Mouse (Mus musculus): ENCODE data around the gene Amfr. TPM values are rescaled to one million over a fixed set of nuclear protein-coding genes. Genes with fewer than 3 reads are reported as not detected.

Amfr gene
- polyA plus RNA-seq, 1 experiment from 2014 or later = 63.1 TPM

- H3K27ac ChIP-seq (replicated peaks in 1 of 2; ENCODE audit: control insufficient read depth in 1 of 2, insufficient read depth in 1 of 2, low read depth in 2 of 2, low read length in 2 of 2) = peak overlapping the region; percentile 15 to 56; a peak in 2 of 4 replicates
- 27% methylated on average over 4 of the region's 4 CpGs for WGBS
- no peak overlapping the region for H3K9ac ChIP-seq (ENCODE audit: low read length)
- no peaks in the 10 kb centered on the region for H3K36me3 ChIP-seq (ENCODE audit: control insufficient read depth, insufficient read depth, low read length)
- ATAC-seq (ENCODE audit: insufficient number of reproducible peaks, insufficient read depth, low FRiP score, low read depth) = no peak
- no peak overlapping the region for H3K4me3 ChIP-seq (ENCODE audit: control insufficient read depth in 1 of 2, insufficient read depth in 1 of 2, low read depth in 1 of 2, low read length in 2 of 2)
- no peaks in the 10 kb centered on the region for H3K9me3 ChIP-seq (ENCODE audit: control insufficient read depth, low read length)
- no peaks in the 10 kb centered on the region for H3K27me3 ChIP-seq (ENCODE audit: control insufficient read depth, insufficient read depth, low read length)
- H3K4me2 ChIP-seq (ENCODE audit: low read length) = peak overlapping the region; percentile 20
- peaks cover 19 to 21% of the 10 kb centered on the region in 2 experiments for H3K4me1 ChIP-seq (ENCODE audit: control insufficient read depth in 2 of 2, insufficient read depth in 2 of 2, low read length in 2 of 2)
Observed at GRCm38 (mm10) chr8:93941636-93942054, 71.0 kb downstream of the Amfr start.

- H3K4me3 ChIP-seq (ENCODE audit: control insufficient read depth in 1 of 2, insufficient read depth in 1 of 2, low read depth in 1 of 2, low read length in 2 of 2) = no peak overlapping the region
- H3K4me2 ChIP-seq (ENCODE audit: low read length) = peak overlapping the region; percentile 20
- H3K9me3 ChIP-seq (ENCODE audit: control insufficient read depth, low read length) = no peaks in the 10 kb centered on the region
- H3K27ac ChIP-seq (replicated peaks in 1 of 2; ENCODE audit: control insufficient read depth in 1 of 2, insufficient read depth in 1 of 2, low read depth in 2 of 2, low read length in 2 of 2) = peak overlapping the region; percentile 15 to 56; a peak in 3 of 4 replicates
- ATAC-seq (ENCODE audit: insufficient number of reproducible peaks, insufficient read depth, low FRiP score, low read depth) = no peak
- H3K9ac ChIP-seq (ENCODE audit: low read length) = peak overlapping the region; percentile 21; the same call in 1 of the 2 replicates
- H3K27me3 ChIP-seq (ENCODE audit: control insufficient read depth, insufficient read depth, low read length) = no peaks in the 10 kb centered on the region
- H3K4me1 ChIP-seq (ENCODE audit: control insufficient read depth in 2 of 2, insufficient read depth in 2 of 2, low read length in 2 of 2) = peaks cover 17 to 20% of the 10 kb centered on the region in 2 experiments
- 28% methylated on average over 11 of the region's 11 CpGs for WGBS
- no peaks in the 10 kb centered on the region for H3K36me3 ChIP-seq (ENCODE audit: control insufficient read depth, insufficient read depth, low read length)
Observed at GRCm38 (mm10) chr8:93940542-93941423, 71.9 kb downstream of the Amfr start.

- Histone ChIP-seq H3K27me3 (ENCODE audit: control insufficient read depth, insufficient read depth, low read length) (no peaks in the 10 kb centered on the region), H3K4me2 (ENCODE audit: low read length) (no peak overlapping the region), H3K4me1 (ENCODE audit: control insufficient read depth in 2 of 2, insufficient read depth in 2 of 2, low read length in 2 of 2) (peaks cover 15 to 16% of the 10 kb centered on the region in 2 experiments), H3K9me3 (ENCODE audit: control insufficient read depth, low read length) (no peaks in the 10 kb centered on the region), H3K4me3 (ENCODE audit: control insufficient read depth in 1 of 2, insufficient read depth in 1 of 2, low read depth in 1 of 2, low read length in 2 of 2) (no peak overlapping the region), H3K9ac (ENCODE audit: low read length) (no peak overlapping the region), H3K36me3 (ENCODE audit: control insufficient read depth, insufficient read depth, low read length) (no peaks in the 10 kb centered on the region), H3K27ac (replicated peaks in 1 of 2; ENCODE audit: control insufficient read depth in 1 of 2, insufficient read depth in 1 of 2, low read depth in 2 of 2, low read length in 2 of 2) (no peak overlapping the region)
- WGBS = 66% methylated on average over 3 of the region's 3 CpGs
- ATAC-seq (ENCODE audit: insufficient number of reproducible peaks, insufficient read depth, low FRiP score, low read depth) = no peak
Observed at GRCm38 (mm10) chr8:93938193-93938592, 74.4 kb downstream of the Amfr start.

- Histone ChIP-seq H3K36me3 (ENCODE audit: control insufficient read depth, insufficient read depth, low read length) (no peaks in the 10 kb centered on the region), H3K27ac (replicated peaks in 1 of 2; ENCODE audit: control insufficient read depth in 1 of 2, insufficient read depth in 1 of 2, low read depth in 2 of 2, low read length in 2 of 2) (no peak overlapping the region), H3K9ac (ENCODE audit: low read length) (no peak overlapping the region), H3K9me3 (ENCODE audit: control insufficient read depth, low read length) (no peaks in the 10 kb centered on the region), H3K27me3 (ENCODE audit: control insufficient read depth, insufficient read depth, low read length) (no peaks in the 10 kb centered on the region), H3K4me1 (ENCODE audit: control insufficient read depth in 2 of 2, insufficient read depth in 2 of 2, low read length in 2 of 2) (no peaks in the 10 kb centered on the region), H3K4me2 (ENCODE audit: low read length) (no peak overlapping the region), H3K4me3 (ENCODE audit: control insufficient read depth in 1 of 2, insufficient read depth in 1 of 2, low read depth in 1 of 2, low read length in 2 of 2) (no peak overlapping the region)
- WGBS = 79% methylated on average over 2 of the region's 2 CpGs
- ATAC-seq (ENCODE audit: insufficient number of reproducible peaks, insufficient read depth, low FRiP score, low read depth) = no peak
Observed at GRCm38 (mm10) chr8:93933288-93933687, 79.4 kb downstream of the Amfr start.

- Histone ChIP-seq H3K9me3 (ENCODE audit: control insufficient read depth, low read length) (no peaks in the 10 kb centered on the region), H3K36me3 (ENCODE audit: control insufficient read depth, insufficient read depth, low read length) (no peaks in the 10 kb centered on the region), H3K9ac (ENCODE audit: low read length) (no peak overlapping the region), H3K27me3 (ENCODE audit: control insufficient read depth, insufficient read depth, low read length) (no peaks in the 10 kb centered on the region), H3K4me3 (ENCODE audit: control insufficient read depth in 1 of 2, insufficient read depth in 1 of 2, low read depth in 1 of 2, low read length in 2 of 2) (no peak overlapping the region), H3K4me1 (ENCODE audit: control insufficient read depth in 2 of 2, insufficient read depth in 2 of 2, low read length in 2 of 2) (no peaks in the 10 kb centered on the region), H3K27ac (replicated peaks in 1 of 2; ENCODE audit: control insufficient read depth in 1 of 2, insufficient read depth in 1 of 2, low read depth in 2 of 2, low read length in 2 of 2) (no peak overlapping the region), H3K4me2 (ENCODE audit: low read length) (no peak overlapping the region)
- ATAC-seq (ENCODE audit: insufficient number of reproducible peaks, insufficient read depth, low FRiP score, low read depth) = no peak; the same call in 1 of the 2 replicates
- 18% methylated on average over 6 of the region's 6 CpGs for WGBS
Observed at GRCm38 (mm10) chr8:93932873-93933272, 79.8 kb downstream of the Amfr start.

- WGBS = 89% methylated on average over 6 of the region's 6 CpGs
- no peak overlapping the region for H3K4me2 ChIP-seq (ENCODE audit: low read length)
- H3K4me1 ChIP-seq (ENCODE audit: control insufficient read depth in 2 of 2, insufficient read depth in 2 of 2, low read length in 2 of 2) = no peaks in the 10 kb centered on the region
- no peak overlapping the region for H3K4me3 ChIP-seq (ENCODE audit: control insufficient read depth in 1 of 2, insufficient read depth in 1 of 2, low read depth in 1 of 2, low read length in 2 of 2)
- peaks cover 3% of the 10 kb centered on the region; the same call in 1 of the 2 replicates for H3K9me3 ChIP-seq (ENCODE audit: control insufficient read depth, low read length)
- ATAC-seq (ENCODE audit: insufficient number of reproducible peaks, insufficient read depth, low FRiP score, low read depth) = no peak
- H3K36me3 ChIP-seq (ENCODE audit: control insufficient read depth, insufficient read depth, low read length) = no peaks in the 10 kb centered on the region
- no peak overlapping the region for H3K27ac ChIP-seq (replicated peaks in 1 of 2; ENCODE audit: control insufficient read depth in 1 of 2, insufficient read depth in 1 of 2, low read depth in 2 of 2, low read length in 2 of 2)
- H3K9ac ChIP-seq (ENCODE audit: low read length) = no peak overlapping the region
- H3K27me3 ChIP-seq (ENCODE audit: control insufficient read depth, insufficient read depth, low read length) = no peaks in the 10 kb centered on the region
Observed at GRCm38 (mm10) chr8:93931336-93931735, 81.3 kb downstream of the Amfr start.

DNA sequence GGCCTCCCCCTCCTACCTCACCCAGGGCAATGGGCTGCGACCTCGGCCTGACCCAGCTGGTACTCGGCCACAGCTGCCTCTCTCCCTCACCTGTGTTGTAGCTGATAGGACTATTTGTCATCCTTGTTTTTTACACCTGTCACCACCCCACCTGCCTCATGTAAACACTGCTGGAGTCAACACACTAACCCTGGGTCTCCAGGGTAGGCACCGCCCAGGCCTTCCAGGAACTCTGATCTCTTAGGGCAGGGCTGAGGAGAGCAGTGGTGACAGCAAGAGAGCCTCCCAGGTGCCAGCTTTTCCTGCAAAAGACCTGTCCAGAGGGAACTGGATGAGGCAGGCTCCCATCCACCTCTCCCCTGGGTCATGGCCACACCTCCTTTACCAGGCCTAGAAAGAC is 83.4 kb downstream of the Amfr start:
- no peak overlapping the region for H3K4me3 ChIP-seq (ENCODE audit: control insufficient read depth in 1 of 2, insufficient read depth in 1 of 2, low read depth in 1 of 2, low read length in 2 of 2)
- peaks cover 0 to 3% of the 10 kb centered on the region in 2 experiments; a peak in 1 of 4 replicates for H3K4me1 ChIP-seq (ENCODE audit: control insufficient read depth in 2 of 2, insufficient read depth in 2 of 2, low read length in 2 of 2)
- WGBS = 89% methylated on average over 4 of the region's 4 CpGs
- ATAC-seq (ENCODE audit: insufficient number of reproducible peaks, insufficient read depth, low FRiP score, low read depth) = no peak
- H3K27me3 ChIP-seq (ENCODE audit: control insufficient read depth, insufficient read depth, low read length) = no peaks in the 10 kb centered on the region
- no peak overlapping the region for H3K4me2 ChIP-seq (ENCODE audit: low read length)
- H3K27ac ChIP-seq (replicated peaks in 1 of 2; ENCODE audit: control insufficient read depth in 1 of 2, insufficient read depth in 1 of 2, low read depth in 2 of 2, low read length in 2 of 2) = no peak overlapping the region
- no peak overlapping the region for H3K9ac ChIP-seq (ENCODE audit: low read length)
- H3K9me3 ChIP-seq (ENCODE audit: control insufficient read depth, low read length) = peaks cover 3% of the 10 kb centered on the region; the same call in 1 of the 2 replicates
- H3K36me3 ChIP-seq (ENCODE audit: control insufficient read depth, insufficient read depth, low read length) = no peaks in the 10 kb centered on the region

All from heart, embryonic 14.5 days (tissue).